Mouse (Mus musculus) cortical plate, adult 2 months (tissue): ENCODE results near the gene Chchd2. TPM values are rescaled to one million over a fixed set of nuclear protein-coding genes. Genes with fewer than 3 reads are reported as not detected.
"Not testable (repeated sequence)": the region's sequence is repeated elsewhere in the genome, so short reads cannot be mapped to it uniquely, and the experiment has no call there.

ENCODE experiments used
- H3K27ac ChIP-seq: fragments of 200-500 bp; 2 replicates; pipeline ENCODE4 v1.5.1; 2012; ENCODE audit warnings: low read length, control low read depth, inconsistent platforms; ENCODE audit not compliant: insufficient read depth
- H3K4me1 ChIP-seq: fragments of 200-500 bp; 2 replicates; pipeline ENCODE4 v1.6.1; 2011; ENCODE audit warnings: low read length; ENCODE audit not compliant: control insufficient read depth, insufficient read depth
- H3K4me3 ChIP-seq: fragments of 200-500 bp; 2 replicates; pipeline ENCODE4 v1.5.1; 2011; ENCODE audit warnings: mild to moderate bottlenecking, low read length, control low read depth; ENCODE audit not compliant: insufficient read depth
- CTCF ChIP-seq: fragments of 200-500 bp; IDR thresholded peaks from 2 replicates; pipeline ENCODE4 v1.5.1; 2011; ENCODE audit warnings: mild to moderate bottlenecking, control low read depth, low read length; ENCODE audit not compliant: insufficient read depth; ENCODE audit errors: extremely low read depth
- POLR2A ChIP-seq: fragments of 200-500 bp; IDR thresholded peaks from 2 replicates; pipeline ENCODE4 v1.6.1; 2011; ENCODE audit warnings: mild to moderate bottlenecking, low read length, control low read depth; ENCODE audit not compliant: insufficient read depth; ENCODE audit errors: extremely low read depth
- polyA plus RNA-seq: library from polyadenylated mRNA; depleted of rRNA; stranded (reverse); fragments of >200 nt; gene quantifications from 2 replicates; pipeline ENCODE4 v1.2.3, GENCODE M21; 2012; rRNA removed

Chchd2 gene
- polyA plus RNA-seq, result 719 and 800 TPM in 2 replicates

- peak; percentile 95 for TF ChIP-seq POLR2A
- TF ChIP-seq CTCF, result no peak
- H3K4me1 ChIP-seq, result no peaks in the 10 kb centered on the region; the same call in 1 of the 2 replicates
- H3K4me3 ChIP-seq, result peak within 1 kb of the TSS; percentile 85
These were observed at the start of gene Chchd2 for GRCm38 (mm10) chr5:129886911-129887636. TSS of gene Chchd2 (minus strand) at chr5:129887470.

GRCm38 (mm10) chr5:129936941-129937340 is 49.7 kb upstream of the Chchd2 start:
- TF ChIP-seq CTCF (no peak), POLR2A (no peak)
- H3K27ac ChIP-seq, result no peak overlapping the region
- no peak overlapping the region for H3K4me3 ChIP-seq
- no peaks in the 10 kb centered on the region for H3K4me1 ChIP-seq

More at GRCm38 (mm10) chr5:129886911-129887636, at the start of gene Chchd2:
- H3K27ac ChIP-seq, result peak within 1 kb of the TSS; percentile 78

DNA sequence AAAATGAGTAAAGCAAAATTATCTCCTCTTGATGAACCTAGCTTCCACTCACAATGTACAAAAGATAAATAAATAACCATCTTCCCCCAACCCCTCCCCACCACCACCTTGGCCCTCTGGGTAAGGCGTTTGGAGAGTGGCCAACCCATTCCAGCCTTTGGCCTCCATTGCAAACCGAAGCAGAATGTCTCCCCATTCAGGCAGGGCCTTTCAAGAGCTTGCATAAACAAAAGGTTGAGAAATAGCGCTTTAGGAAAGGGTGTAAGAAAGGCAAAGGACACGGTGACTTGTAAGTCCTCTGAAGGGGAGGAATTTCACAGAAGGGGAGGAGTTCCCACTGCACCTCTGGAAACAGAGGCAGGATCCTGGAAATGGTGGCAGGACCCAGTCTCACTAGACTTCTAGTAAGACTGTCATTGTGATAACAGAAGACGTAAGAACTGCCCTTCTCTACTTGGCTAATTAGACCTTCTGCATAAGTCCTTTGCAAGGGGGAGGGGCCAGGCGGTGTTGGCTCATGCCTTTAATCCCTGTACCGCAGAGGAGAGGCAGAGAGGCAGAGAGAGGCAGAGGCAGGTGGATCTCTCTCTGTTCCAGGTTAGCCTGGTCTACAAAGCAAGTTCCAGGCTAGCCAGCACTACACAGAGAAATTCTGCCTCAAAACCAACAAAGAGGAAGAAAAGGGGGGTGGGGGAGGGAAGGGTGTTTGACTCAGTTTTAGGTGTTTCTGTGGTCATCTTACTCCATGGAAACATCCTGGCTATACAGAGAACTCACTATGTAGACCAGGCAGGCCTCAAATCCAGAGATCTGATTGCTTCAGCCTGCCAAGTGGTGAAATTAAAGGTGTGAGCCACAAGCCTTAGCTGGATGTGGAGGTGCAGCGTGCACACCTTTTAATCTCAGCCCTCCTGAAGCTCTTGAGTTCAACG is 42.9 kb upstream of the Chchd2 start:
- TF ChIP-seq POLR2A, result no peak
- no peak for TF ChIP-seq CTCF
- no peak overlapping the region for H3K4me3 ChIP-seq
- H3K27ac ChIP-seq, result no peak overlapping the region
- no peaks in the 10 kb centered on the region for H3K4me1 ChIP-seq

DNA sequence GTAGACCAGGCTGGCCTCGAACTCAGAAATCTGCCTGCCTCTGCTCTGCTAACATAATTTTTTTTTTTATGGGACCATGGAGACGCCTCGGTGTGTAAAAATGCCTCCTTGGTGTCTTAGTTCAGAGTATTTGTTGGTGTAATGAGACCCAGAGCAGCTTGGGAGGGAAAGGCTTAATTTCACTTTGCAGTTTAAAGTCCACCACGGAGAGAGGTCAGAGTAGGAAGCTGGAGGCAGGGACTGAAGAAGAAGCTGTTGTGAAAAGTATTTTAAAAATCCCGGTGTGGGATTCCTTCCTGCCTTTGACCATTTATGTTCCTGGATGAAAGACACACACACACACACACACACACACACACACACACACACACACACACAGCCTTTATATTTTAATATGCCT is 38.7 kb upstream of the Chchd2 start:
- Histone ChIP-seq H3K27ac (no peak overlapping the region), H3K4me3 (no peak overlapping the region), H3K4me1 (no peaks in the 10 kb centered on the region)
- TF ChIP-seq CTCF (no peak), POLR2A (no peak)

DNA sequence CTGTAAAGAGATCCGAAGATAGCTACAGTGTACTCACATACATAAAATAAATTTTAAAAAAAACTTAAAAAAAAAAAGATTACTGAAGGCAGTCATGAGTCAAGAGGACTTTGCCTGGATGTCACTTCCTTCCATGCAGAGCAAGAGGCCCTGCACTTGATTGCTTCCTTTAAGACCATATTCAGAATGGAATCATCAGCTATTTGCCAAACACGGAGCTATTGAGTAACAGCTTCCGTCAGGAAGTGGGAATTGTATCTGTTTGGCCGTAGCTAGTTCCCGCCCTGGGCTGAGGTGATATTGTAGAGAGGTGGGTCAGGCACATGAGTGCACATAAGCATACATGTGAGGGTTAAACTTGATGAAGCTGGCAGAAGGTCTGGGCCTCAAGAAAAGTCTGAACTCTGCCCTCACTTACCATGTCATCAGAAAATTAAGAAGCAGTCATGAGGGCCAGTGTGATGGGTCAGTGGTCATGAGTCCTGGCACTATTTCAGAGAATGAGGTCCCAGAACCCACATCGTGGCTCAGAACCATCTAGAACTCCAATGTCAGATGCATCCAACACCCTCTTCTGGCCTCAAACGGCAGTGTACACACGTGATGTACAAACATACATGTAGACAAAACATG is 37.7 kb upstream of the Chchd2 start:
- Histone ChIP-seq H3K27ac (no peak overlapping the region), H3K4me1 (no peaks in the 10 kb centered on the region), H3K4me3 (no peak overlapping the region)
- no peak for TF ChIP-seq POLR2A
- no peak for TF ChIP-seq CTCF

DNA sequence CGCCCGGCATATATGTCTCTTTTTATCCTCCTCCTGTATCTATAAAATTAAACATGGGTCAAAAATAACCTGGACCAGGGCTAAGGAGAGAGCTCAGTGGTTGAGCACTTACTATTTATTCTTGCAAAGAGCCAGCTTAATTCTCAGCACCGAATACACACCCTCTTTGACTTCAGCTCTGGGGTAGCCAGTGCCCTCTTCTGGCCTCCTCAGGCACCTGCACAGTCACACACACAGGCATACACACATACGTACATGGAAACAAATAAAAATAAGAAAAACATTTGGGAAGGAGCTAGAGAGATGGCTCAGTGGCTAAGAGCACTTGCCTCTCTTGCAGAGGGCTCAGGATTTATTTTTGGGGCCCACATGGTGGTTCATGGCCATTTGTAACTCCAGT is 34.7 kb upstream of the Chchd2 start:
- TF ChIP-seq CTCF, result no peak
- TF ChIP-seq POLR2A, result no peak
- no peak overlapping the region for H3K27ac ChIP-seq
- no peaks in the 10 kb centered on the region for H3K4me1 ChIP-seq
- no peak overlapping the region for H3K4me3 ChIP-seq

- no peaks in the 10 kb centered on the region for H3K4me1 ChIP-seq
- H3K4me3 ChIP-seq, result no peak overlapping the region
- H3K27ac ChIP-seq, result no peak overlapping the region
- TF ChIP-seq CTCF (no peak), POLR2A (no peak)
These were observed 32.0 kb upstream of the Chchd2 start for GRCm38 (mm10) chr5:129919320-129919719.

DNA sequence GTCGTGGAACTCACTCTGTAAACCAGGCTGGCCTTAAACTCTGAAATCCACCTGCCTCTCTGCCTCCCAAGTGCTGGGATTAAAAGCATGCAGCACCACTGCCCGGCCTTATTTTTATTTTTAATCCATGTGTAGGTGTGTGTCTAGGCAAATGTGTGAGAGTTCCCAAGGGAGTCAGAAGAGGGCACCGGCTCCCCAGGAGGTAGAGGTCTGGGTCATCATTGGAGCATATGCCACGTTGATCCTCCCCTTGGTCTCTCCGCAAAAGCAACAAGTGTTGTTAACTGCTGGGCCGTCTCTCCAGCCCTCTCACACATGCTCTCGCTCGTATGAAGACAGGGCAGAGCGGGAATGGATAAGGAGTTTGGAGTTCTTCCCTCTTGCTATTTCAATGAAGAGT is 31.5 kb upstream of the Chchd2 start:
- TF ChIP-seq POLR2A, result no peak
- no peak for TF ChIP-seq CTCF
- Histone ChIP-seq H3K27ac (no peak overlapping the region), H3K4me3 (no peak overlapping the region), H3K4me1 (no peaks in the 10 kb centered on the region)

DNA sequence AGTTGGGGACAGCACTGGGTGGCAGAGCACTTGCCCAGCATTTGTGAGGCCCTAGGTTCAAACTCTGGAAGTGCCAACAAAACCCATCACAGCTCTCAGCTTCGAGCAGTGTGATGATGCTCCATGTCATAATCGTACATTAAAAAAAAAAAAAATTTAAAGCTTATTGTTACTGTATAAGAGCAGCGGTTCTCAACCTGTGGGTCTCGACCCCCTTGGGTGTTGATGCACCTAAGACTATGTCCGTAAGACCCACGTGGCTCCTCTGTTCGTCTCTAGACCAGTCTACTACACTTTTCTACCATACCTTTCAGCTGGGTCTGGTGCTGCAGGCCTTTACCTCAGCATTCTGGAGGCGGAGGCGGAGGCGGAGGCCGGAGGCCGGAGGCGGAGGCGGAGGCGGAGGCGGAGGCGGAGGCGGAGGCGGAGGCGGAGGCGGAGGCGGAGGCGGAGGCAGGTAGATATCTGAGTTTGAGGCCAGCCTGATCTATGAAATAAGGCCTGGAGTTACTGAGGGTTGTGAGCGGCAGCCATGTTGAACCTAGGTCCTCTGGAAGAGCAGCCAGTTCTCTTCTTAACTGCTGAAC is 30.9 kb upstream of the Chchd2 start:
- no peak overlapping the region for H3K4me3 ChIP-seq
- H3K4me1 ChIP-seq, result no peaks in the 10 kb centered on the region
- TF ChIP-seq POLR2A, result no peak
- TF ChIP-seq CTCF, result no peak
- no peak overlapping the region for H3K27ac ChIP-seq

GRCm38 (mm10) chr5:129915491-129915890 is 28.2 kb upstream of the Chchd2 start:
- H3K4me3 ChIP-seq, H3K4me1 ChIP-seq, H3K27ac ChIP-seq: not testable (repeated sequence)
